Mouse (Mus musculus): Measurements from ENCODE around the gene Itgb1bp1. TPM values are rescaled to one million over a fixed set of nuclear protein-coding genes. Genes with fewer than 3 reads are reported as not detected.

Gene Itgb1bp1
- total RNA-seq, 1 experiment from 2014 or later: 12.8 TPM

Other genes starting within 250 kb of the Itgb1bp1 start
- gene Cpsf3, start 893 bp downstream of the Itgb1bp1 start, total RNA-seq (2017): 86.1 and 117 TPM in 2 replicates
- 30.3 and 33.5 TPM in 2 replicates for gene Iah1, start 30.1 kb upstream of the Itgb1bp1 start, total RNA-seq (2017)
- gene Adam17, start 87.3 kb upstream of the Itgb1bp1 start, total RNA-seq (2017): 44.0 and 48.7 TPM in 2 replicates
- 201 and 212 TPM in 2 replicates for gene Ywhaq, start 131.4 kb upstream of the Itgb1bp1 start, total RNA-seq (2017)